Mouse (Mus musculus): ENCODE measurements around the gene Gm13089.
"Not testable (repeated sequence)": the region's sequence is repeated elsewhere in the genome, so short reads cannot be mapped to it uniquely, and the experiment has no call there.

Gm13089 gene

GRCm38 (mm10) chr4:143702611-143703010 is at the start of gene Gm13089:
Gm13089 (minus strand) TSS chr4:143702711.
- no peak for DNase-seq (ENCODE audit: low spot score)

- DNase-seq (ENCODE audit: low spot score) = no peak
These were observed 16.6 kb upstream of the Gm13089 start, which contains the start of gene Gm13078 for GRCm38 (mm10) chr4:143719155-143719554. Gm13078 (plus strand) TSS chr4:143719455.

GRCm38 (mm10) chr4:143657146-143657545 is 45.4 kb downstream of the Gm13089 start, which contains the start of gene Gm13088:
Gm13088 (minus strand) TSS chr4:143657246.
- DNase-seq (ENCODE audit: low spot score) = not testable (repeated sequence)

Measured in spleen, adult 12 weeks (tissue).